Mouse (Mus musculus) cerebellum, adult 2 months (tissue): ENCODE results near the gene Trim15.

Experiments
- CTCF ChIP-seq: fragments of 200-500 bp; IDR thresholded peaks from 2 replicates; pipeline ENCODE4 v1.5.1; 2011; ENCODE audit warnings: low read depth, mild to moderate bottlenecking, control low read depth, low read length, moderate library complexity, borderline replicate concordance; ENCODE audit not compliant: insufficient read depth
- POLR2A ChIP-seq: fragments of 200-500 bp; IDR thresholded peaks from 2 replicates; pipeline ENCODE4 v1.6.1; 2011; ENCODE audit warnings: low read length, control low read depth, borderline replicate concordance; ENCODE audit not compliant: insufficient read depth

- TF ChIP-seq CTCF (no peak), POLR2A (no peak)
Measured at GRCm38 (mm10) chr17:36856236-36856635, 10.8 kb downstream of the Trim15 start.
